Mouse (Mus musculus) thymus, postnatal 14 days (tissue): Measurements from ENCODE around the gene Mustn1.

ENCODE experiments used
- DNase-seq: peaks from one replicate; pipeline ENCODE4 v3.0.0; 2021

The Mustn1 gene

GRCm38 (mm10) chr14:30880251-30880650, 1.3 kb downstream of the Mustn1 start:
- DNase-seq: no peak

GRCm38 (mm10) chr14:30880811-30881717, 2.1 kb downstream of the Mustn1 start:
- peak; percentile 47 for DNase-seq

GRCm38 (mm10) chr14:30881718-30882108, 2.7 kb downstream of the Mustn1 start:
- DNase-seq: no peak

- no peak for DNase-seq
These were observed 6.3 kb downstream of the Mustn1 start for GRCm38 (mm10) chr14:30885298-30885697.

- no peak for DNase-seq
These were observed 7.2 kb downstream of the Mustn1 start, which contains the start of gene Itih4 for GRCm38 (mm10) chr14:30886204-30886603. Gene Itih4, plus strand, starts transcription at chr14:30886476.

GRCm38 (mm10) chr14:30888271-30888732, 9.3 kb downstream of the Mustn1 start:
- DNase-seq: peak; percentile 25

- DNase-seq: no peak
These were observed 21.0 kb downstream of the Mustn1 start for GRCm38 (mm10) chr14:30899972-30900371.

GRCm38 (mm10) chr14:30902628-30903027, 23.6 kb downstream of the Mustn1 start:
- DNase-seq: no peak

- DNase-seq: no peak
These were observed 24.0 kb downstream of the Mustn1 start for GRCm38 (mm10) chr14:30903036-30903435.

- no peak for DNase-seq
These were observed 25.3 kb downstream of the Mustn1 start for GRCm38 (mm10) chr14:30904307-30904706.

- DNase-seq: no peak
These were observed 27.0 kb downstream of the Mustn1 start for GRCm38 (mm10) chr14:30906001-30906400.

- DNase-seq: no peak
These were observed 28.8 kb downstream of the Mustn1 start for GRCm38 (mm10) chr14:30907814-30908265.

- no peak for DNase-seq
These were observed 32.1 kb downstream of the Mustn1 start for GRCm38 (mm10) chr14:30911141-30911540.

GRCm38 (mm10) chr14:30912641-30913040, 33.6 kb downstream of the Mustn1 start:
- no peak for DNase-seq

- DNase-seq: no peak
These were observed 34.4 kb downstream of the Mustn1 start for GRCm38 (mm10) chr14:30913404-30913803.

- no peak for DNase-seq
These were observed 37.5 kb downstream of the Mustn1 start for GRCm38 (mm10) chr14:30916516-30916915.

- no peak for DNase-seq
These were observed 43.2 kb downstream of the Mustn1 start for GRCm38 (mm10) chr14:30922053-30922670.

- no peak for DNase-seq
These were observed 44.5 kb downstream of the Mustn1 start, which contains the start of gene Itih3 for GRCm38 (mm10) chr14:30923375-30924105. Gene Itih3, minus strand, starts transcription at chr14:30923760.

GRCm38 (mm10) chr14:30925492-30925891, 46.5 kb downstream of the Mustn1 start:
- no peak for DNase-seq

- no peak for DNase-seq
These were observed 51.4 kb downstream of the Mustn1 start for GRCm38 (mm10) chr14:30930386-30930785.
